Mouse (Mus musculus) left cerebral cortex, adult 9 months (tissue): ENCODE measurements around the gene Atp5h.
"Not testable (repeated sequence)": the region's sequence is repeated elsewhere in the genome, so short reads cannot be mapped to it uniquely, and the experiment has no call there.

ENCODE experiments used
- DNase-seq, 2 experiments: peaks; one replicate each; pipeline ENCODE4 v3.0.0; 2022; ENCODE audit warnings: low spot score in 2 of 2

Gene Atp5h

DNA sequence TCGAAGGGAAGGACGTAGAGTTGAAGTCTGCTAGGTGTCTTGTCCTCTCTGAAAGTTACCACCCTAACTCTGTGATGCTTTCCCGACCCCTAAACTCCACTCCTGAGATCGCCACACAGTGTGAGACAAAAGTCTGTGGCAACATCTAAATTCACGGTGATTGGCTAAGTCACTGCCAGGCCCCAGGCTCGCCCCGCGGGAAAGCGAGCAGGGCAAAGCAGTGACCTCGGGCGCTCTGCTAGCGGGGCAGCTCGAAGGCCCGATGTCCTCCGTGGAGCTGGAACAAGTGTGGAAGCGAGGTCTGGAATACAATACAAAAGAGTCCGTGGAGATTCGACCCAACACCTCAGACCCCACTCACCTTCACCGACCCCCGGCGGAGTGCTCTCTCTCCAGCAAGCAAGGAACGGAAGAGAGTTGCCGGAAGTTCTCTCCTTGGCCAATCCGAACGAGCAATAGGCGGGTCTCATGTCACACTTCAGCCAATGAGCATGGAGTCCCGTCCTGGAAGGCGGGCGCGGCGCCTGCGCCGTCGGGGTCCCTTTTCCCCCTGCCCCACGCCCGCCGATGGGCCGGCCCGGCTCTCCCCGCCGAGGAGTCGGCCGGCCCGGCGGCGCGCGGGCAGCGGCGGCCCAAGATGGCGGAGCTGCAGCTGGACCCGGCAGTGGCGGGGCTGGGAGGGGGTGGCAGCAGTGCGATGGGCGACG is at the start of gene Atp5h, which contains the start of gene Kctd2:
Gene Atp5h, minus strand, starts transcription at position 432 of the 707 bp plus-strand sequence.
Gene Kctd2, plus strand, starts transcription at position 598 of the 707 bp plus-strand sequence.
- peak; percentile 91 to 95 for DNase-seq

DNA sequence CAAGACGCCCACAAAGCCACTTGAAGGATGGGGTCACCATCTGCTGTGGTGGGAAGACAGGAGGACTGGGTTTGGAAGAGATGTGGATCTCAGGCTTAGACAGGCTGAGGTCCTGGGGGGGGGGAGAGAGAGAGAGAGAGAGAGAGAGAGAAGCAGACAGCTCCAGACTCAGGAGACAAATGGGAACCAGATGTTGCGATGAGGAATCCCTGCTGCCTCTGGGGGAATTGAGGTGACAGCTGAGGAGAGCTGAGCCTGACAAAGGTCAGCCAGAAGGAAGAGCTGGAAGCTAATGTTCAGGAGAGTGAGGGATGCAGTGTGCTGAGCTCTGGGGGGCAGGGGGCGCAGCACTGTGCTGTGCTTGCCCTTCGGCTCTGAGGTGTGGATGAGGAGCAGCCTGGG is 47.5 kb upstream of the Atp5h start:
- DNase-seq, result no peak

DNA sequence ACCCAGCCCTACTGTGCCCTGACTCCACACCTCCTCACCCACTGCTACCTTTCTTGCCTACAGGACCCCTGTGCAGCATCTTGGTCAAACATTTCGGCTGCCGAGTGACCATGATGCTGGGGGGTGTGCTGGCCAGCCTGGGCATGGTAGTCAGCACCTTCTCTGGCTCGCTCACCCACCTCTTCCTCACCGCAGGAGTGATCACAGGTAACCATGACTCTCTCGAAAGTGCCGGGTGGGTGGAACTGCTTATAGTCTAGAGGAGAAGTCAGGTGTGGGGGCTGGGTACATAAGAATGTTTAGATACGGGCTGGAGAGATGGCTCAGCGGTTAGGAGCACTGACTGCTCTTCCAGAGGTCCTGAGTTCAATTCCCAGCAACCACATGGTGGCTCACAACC is 45.1 kb upstream of the Atp5h start:
- no peak for DNase-seq

DNA sequence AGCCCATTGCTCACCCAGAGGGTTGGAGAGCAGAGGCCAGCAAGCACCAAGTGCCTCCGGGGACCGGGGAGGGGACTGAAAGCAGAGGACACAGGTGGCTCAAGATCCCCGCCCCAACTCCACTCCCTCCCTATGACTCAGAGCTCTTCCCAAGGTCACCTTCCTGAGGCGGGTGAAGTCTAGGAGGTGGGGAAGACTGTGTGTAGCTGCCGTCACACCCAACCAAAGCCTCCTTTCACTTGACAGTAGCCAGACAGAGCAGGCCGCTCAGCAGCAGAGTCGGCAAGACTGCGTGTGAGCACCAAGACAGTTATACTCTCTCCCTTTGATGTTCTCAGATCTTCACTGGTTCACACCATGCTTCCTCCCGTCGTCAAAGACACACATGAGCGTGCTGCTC is 43.6 kb upstream of the Atp5h start:
- DNase-seq, result no peak

DNA sequence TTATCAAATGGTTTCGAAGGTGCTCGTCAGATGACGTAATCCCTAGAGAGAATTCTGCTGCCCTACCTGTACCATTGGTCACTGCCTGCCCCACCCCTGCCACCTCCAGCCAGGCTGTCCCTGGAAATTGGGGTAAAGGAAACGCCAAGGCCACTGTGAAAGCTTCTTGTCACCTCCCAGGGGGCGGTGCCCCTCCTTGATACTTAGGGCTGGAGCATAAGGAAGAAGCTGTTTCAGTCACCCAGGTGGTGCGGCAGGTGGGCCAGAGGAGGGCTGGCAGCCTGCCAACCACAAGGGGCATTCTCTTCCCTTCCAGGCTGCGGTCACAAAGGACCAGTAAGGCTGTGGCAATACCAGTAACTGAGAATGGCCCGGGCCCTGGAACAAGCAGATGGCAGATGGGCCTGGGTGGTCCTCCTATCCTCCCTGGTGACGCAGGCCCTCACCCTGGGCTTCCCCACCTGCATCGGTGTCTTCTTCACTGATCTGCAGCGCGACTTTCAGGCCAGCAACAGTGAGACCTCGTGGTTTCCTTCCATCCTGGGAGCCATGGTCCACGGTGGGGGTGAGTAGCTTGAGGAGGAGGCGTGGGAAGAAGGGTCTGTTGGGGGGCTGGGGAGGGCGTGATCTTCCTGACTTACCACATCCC is 42.6 kb upstream of the Atp5h start, which contains the start of gene Slc16a5:
Gene Slc16a5, plus strand, starts transcription at position 232 of the 649 bp plus-strand sequence.
- no peak for DNase-seq

DNA sequence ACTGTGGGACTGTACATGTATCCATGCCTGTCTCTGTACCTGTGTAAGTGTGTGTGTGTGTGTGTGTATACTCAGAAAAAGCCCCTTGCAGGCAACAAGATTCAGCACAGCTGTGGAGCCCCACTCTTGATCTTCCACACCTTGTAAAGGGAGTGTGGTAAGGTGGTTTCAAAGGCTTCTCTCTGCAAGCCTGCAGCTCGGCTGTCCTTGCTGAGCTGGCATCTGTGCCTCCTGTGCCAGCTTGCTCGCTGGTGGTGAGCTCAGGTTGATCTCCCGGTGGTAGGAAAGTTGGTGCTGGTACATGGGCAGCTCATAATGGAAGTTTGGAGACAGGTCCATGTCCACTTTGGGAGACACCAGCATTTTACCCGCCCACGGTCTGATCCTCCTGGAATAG is 42.1 kb upstream of the Atp5h start:
- no peak for DNase-seq

DNA sequence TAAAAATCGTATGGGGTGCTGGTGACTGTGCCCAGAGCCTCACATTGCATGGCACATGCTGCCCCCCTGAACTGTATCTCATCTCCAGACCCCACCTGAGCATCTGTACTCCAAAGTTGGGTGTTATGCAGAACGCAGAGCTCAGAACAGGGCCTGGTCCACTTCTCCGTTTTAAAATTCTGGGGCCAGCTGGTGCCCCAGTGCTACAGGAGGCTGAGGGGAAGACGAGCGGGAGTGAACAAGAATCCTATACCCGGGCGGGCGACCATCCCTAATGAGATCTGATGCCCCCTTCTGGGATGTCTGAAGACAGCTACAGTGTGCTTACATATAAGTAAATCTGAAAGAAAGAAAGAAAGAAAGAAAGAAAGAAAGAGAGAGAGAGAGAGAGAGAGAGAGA is 41.2 kb upstream of the Atp5h start:
- no peak for DNase-seq

DNA sequence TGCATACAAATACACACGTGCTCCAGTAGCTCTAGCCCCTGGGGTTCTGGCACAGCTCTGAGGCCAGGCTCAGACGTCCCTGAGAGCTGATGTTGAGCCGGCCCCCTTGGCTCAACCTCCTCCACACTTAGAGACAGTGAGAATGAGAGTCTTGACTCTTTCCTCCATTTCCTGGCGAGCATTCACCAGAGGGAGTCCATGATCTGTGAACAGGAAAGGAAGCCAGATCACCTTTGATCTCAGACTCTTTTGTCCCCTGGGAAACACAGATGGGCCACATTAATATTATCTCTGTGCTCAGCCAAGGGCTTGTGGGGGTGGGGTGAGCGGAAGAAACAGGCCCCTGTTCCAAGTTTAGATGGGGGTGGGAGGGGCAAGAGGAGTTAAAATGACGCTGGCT is 37.6 kb upstream of the Atp5h start:
- no peak for DNase-seq

DNA sequence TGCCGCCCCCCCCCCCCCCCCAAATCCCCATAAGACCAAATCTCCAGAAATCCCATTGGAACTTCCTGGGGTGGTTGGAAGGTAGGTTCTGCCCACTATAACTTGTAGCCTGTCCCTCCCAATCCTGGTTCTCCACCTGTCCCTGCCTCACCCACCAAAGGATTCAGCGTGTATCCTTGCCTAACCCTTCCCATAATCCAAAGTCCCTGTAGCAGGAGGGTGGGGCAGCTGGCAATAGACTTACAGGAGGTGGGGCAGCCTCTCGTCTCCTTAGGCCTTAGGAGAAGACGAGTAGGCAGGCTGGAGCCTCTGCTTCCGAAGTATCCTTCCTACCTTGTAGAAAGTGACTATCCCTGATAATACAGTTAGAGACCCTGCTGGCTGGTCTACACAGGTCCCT is 36.4 kb upstream of the Atp5h start:
- no peak for DNase-seq

DNA sequence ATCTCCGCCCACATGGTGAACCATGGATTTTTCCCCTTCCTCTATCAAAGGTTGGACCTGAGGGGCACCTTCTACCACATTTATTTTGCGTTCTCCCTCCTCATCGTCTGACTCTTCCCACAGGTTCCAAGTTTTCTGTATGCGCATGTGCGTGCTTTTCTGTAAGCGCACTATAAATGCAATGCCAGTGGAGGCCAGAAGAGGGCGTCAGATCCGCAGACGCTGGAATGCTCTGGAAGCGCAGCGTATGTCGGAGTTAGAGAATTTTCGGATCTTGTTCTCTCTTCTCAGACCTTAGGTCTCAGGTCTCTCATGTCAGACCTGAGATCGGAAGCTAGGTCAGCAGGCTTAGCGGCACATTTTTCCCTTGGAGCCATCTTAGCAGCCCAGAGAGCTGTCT is 35.9 kb upstream of the Atp5h start:
- DNase-seq, result no peak

DNA sequence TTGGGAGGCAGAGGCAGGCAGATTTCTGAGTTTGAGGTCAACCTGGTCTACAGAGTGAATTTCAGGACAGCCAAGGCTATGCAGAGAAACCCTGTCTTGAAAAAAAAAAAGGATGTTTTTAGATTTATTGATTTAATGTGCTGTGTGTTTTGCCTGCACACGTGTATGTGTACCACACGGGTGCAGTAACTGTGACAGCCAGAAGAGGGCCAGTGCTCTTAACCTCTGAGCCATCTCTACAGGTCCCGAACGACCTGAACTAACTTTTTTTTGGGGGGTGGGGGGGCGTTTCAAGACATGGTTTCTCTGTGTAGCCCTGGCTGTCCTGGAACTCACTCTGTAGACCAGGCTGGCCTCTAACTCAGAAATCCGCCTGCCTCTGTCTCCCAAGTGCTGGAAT is 35.1 kb upstream of the Atp5h start:
- not testable (repeated sequence) for DNase-seq

DNA sequence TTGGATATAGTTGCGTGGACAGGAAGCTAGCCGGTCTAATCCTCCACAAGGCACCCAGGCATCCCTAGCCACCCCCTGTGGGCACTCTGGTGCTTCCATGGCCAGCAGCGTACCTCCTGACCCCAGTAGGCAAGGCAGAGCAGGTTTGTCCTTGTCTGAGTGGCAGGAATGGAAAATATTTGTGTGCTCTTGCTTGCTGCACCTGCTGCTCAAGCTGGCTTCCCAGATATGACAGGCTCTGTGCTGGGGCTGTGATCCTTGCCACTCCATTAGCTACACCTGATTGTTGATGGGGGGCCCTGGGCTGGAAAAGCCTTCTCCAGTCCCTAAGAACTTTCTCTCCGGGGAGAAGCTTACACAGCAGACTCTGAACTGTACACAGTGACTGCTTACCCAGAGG is 33.5 kb upstream of the Atp5h start:
- no peak for DNase-seq

DNA sequence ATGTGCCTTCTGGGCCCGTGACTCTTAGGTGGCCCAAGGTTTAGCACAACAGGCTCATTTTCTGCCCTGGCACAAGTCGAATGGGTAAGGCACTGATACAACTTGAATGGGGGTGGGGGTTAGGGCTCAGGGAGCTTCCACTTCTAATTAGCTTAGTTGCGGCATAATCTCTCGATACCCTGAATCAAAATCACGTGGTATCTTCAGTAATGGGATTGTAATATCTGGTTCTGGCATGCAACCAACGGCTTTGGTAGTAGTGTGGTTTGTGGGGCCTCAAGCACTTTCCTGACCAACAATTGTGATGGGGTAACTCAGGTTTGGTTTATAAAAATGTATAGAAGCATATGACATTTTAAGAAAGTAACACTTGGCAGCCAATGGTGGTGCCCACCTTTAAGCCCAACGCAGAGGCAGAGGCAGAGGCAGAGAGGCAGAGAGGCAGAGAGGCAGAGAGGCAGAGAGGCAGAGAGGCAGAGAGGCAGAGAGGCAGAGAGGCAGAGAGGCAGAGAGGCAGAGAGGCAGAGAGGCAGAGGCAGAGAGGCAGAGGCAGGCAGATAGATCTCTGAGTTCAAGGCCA is 32.6 kb upstream of the Atp5h start:
- no peak for DNase-seq

DNA sequence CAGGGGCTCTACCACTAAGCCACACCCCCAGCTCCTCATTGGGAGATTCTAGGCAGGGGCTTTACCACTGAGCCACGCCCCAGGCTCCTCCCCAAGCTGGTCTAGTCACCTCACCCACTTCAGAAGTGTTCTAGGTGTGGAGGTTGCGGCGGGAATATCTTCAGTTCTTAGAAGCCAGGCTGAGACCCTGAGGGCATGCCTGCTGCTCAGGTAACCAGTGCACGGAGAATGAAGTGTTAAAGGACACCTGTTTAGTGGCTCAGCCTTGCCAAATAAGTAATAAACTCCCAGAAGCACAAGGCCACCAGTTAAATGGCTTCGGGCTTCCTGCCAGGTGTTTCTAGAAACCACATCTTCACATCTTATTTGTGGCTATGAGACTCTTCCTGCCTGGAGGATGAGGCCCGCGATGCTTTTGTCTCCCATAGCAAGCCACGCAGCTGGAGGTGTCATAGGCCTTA is 32.0 kb upstream of the Atp5h start:
- no peak for DNase-seq

DNA sequence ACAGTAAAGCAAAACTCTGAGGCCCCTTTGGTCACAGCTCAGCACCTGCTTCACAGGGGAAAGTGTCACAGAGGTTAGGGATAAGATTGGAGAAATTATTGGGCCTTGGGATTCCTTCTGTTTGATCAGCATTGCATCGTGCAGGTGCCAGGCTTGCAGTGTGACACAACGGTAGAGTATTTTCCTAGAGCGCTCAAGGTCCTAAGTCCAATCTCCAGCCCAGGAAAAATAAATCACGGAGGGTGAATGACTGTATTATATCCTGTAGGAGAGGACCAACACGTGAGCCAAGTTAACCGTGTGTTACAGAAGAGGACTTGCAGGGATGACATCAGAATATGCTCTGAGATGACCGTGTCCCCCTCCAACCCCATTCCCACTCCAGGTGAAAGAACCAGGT is 30.4 kb upstream of the Atp5h start:
- DNase-seq, result no peak

DNA sequence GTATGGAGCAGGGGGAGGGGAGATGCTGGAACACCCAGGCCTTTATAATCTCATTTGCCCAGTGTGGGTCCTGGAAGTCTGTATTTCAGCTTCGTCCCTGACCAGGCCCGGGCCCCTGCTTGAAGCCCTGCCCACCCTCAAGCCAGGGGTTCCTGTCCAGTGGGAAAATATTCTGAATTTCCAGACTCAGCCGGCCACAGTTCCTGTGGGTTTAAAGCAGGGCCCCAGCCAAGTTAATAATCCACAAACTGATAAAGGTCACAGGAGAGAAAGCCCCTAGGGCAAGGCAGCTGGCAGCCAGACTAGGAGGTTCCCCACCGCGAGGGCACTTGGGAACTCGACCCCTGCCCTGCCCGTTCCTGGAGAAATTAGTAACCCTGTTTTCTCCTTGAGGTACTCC is 29.2 kb upstream of the Atp5h start:
- no peak for DNase-seq

DNA sequence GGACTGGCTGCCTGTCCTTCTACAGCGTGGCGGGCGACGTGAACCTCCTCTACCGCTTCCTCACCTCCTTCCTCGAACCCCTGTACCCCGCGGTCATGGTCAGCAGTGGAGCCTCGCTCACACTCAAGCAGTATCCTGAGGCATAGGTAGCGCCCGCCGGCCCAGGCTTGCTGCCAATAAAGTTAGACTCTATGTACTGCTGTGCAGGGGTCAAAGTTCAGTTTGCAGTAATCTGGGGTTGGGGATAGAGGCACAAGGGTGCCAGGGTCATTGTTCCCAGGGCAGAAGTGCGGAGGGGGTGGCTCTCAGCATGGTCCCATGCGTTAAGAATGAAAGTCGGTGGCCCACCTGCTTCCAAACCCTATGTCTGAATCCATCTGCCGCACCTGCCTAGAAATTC is 28.3 kb upstream of the Atp5h start:
- no peak for DNase-seq

DNA sequence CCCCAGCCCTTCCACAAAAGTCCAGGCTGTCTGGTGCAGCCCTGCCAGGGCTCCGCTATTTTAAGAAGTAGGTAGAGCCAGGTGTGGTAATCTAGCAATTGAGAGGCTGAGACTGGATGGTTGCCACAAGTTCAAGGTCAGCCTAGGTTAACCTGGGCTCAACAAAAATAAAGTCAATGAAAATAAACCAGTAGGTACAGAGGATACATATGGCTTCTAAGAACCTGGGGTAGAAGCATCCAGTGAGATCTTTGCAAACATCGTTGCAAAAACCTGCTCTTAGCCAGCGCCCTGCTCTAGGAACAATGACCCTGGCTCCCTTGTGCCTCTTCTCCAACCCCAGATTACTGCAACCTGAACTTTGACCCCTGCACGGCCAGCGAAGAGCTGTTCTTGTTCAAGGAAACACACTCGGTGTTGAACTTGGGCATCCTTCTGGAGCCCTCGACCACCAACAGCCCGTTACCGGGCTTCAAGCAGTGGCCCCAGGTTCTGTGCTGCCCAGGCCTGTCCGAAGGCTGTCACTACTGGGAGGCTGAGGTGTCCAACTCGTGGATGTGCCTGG is 27.6 kb upstream of the Atp5h start:
- no peak for DNase-seq

DNA sequence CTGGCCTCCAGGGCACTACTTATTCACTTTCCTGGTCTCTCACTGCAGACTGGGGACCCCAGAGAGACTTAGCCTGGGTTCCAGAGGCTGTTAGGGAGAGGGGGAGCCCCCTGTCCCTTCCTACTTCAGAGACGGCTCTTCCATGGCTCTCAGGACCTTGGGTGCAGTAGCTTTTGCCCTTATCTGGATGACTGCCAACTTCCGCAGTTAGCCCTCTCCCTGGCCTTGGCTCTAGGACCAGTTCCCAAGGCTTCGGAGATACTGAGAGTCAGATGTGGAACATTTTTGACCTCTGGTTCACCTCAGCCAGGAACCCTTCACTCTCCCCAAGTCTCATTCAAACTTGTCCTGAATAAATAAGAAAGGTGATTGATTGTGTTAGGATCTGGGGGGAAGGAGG is 27.1 kb upstream of the Atp5h start:
- no peak for DNase-seq

DNA sequence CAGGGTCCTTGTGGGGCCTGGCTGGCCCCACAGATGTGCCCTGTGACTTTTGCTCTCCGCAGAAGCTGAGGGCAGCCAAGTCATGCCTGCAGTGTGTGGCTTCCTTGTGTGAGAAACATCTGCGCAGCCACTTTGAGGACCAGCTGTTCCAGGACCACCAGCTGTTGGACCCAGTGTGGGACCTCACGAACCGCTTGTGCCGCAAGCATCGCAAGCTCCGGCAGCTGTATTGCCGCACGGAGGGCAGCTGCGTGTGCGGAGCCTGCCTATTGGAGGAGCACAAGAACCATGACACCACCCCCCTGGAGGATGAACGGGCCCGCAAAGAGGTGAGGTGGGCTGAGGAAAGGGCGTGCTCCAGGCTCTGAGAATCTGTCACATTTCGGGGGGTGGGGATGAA is 21.7 kb upstream of the Atp5h start:
- no peak for DNase-seq

DNA sequence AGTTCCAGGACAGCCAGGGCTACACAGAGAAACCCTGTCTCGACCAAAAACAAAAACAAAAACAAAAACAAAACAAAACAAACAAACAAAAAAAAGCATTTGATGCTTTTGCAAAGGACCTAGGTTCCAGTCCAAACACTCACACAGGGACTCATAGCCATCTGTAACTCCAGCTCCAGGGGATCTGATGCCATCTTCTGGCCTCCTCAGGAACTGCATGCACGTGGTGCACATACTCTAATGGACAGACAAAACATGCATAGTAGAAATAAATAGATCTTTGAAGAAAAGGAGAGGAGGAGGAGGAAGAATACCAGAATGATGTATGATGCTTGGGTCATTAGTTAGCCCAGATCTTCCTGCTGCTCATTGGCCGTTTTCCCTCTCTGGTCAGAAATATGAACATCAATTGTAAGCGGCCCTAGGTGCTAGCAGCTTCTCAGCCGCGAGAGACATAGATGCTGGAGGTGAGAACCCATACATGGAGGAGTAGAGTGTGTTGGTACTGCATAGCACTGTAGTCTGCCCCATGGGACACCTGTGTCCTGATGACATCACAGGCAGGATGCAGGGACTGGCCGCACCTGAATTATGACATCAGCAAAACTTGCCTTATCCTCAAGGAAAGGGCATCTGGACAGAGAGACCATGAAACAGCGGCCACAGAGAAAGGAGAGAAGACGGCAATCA is 20.3 kb upstream of the Atp5h start, which contains the start of gene Trim80:
Gene Trim80, plus strand, starts transcription at position 640 of the 690 bp plus-strand sequence.
- DNase-seq, result no peak

DNA sequence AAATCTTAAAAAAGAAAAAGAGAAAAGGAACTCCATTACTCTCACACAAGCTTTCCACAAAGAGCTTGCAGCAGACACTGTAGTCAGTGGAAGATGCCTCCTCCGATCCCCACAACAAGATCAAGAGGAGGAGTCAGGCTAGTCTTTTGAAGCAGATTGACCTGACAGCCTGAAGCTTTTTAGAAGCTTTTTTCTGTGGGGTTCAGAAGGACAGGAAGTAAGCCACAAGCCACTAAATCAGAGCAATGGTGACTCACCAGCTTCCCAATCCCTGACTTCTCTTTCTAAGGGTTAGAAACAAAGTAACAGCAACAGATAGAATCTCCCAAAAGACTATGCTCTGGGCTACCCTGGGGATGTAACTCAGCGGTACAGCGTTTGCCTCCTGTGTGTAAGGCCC is 19.6 kb upstream of the Atp5h start:
- DNase-seq, result no peak
